Mouse (Mus musculus): Measurements from ENCODE around the gene Mgat5.

Mgat5 gene

DNA sequence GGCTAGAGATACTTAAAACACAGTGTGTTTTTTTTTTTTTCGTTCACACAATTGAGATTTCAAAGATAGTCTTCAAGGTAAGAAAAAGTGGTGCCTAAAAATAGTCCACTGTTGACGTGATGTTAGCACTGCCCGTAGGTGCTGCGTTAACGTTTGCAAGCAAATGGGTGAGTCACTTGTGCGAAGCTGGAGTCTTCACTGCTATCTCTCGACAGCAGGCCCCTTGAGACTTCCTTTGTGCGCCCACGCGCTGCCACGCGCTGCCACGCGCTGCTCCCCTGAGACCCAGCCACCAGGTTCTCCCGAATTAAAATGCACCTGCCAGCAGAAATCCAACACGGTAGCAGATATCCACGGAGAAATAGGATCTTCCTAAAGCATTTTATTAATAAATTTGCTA, 295.9 kb downstream of the Mgat5 start:
- no peak for DNase-seq (ENCODE audit: low spot score)

- DNase-seq (ENCODE audit: low spot score) = no peak
Observed at GRCm38 (mm10) chr1:127507042-127507650, 302.3 kb downstream of the Mgat5 start.

GRCm38 (mm10) chr1:127508067-127508739, 303.4 kb downstream of the Mgat5 start:
- no peak for DNase-seq (ENCODE audit: low spot score)

DNA sequence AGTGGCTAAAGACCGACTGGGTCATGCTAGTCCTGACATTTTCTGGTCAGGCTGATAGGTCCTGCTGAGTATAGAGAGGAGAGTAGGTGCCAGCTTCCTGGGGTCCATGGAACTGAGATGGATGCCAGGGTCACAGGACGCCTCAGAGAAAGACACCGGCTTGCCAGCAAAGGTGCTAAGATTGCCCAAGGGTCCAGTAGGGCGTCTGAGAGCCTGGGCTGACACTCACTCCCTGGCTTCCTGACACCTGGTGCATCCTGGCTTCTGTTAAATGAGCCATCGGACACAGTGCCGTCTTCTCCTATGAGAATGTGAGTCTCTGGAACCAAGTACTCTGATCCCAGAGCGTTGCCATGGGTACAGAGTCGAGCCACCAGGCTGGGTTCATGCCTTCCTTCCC, 304.1 kb downstream of the Mgat5 start:
- DNase-seq (ENCODE audit: low spot score) = no peak

GRCm38 (mm10) chr1:127511362-127511761, 306.5 kb downstream of the Mgat5 start:
- no peak for DNase-seq (ENCODE audit: low spot score)

DNA sequence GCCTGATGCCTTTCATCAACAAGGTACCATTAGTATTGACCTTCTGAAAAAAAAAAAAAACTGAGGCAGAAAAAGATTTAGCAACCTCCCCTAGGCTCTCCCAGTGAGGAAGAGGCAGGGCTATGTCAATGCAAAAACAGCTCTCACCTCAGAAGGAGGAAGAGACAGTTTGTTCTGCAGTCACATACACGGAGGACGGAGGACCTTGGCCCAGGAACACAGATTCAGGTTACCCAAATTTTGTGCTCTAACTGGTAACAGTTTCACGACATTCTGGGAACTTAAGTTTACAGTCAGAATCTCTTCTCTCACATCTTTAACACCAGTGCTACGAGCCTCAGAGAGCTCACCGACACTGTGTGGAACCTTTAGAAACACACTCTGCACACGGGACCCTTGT, 307.9 kb downstream of the Mgat5 start:
- no peak for DNase-seq (ENCODE audit: low spot score)

- no peak for DNase-seq (ENCODE audit: low spot score)
Observed at GRCm38 (mm10) chr1:127513140-127513539, 308.3 kb downstream of the Mgat5 start.

DNA sequence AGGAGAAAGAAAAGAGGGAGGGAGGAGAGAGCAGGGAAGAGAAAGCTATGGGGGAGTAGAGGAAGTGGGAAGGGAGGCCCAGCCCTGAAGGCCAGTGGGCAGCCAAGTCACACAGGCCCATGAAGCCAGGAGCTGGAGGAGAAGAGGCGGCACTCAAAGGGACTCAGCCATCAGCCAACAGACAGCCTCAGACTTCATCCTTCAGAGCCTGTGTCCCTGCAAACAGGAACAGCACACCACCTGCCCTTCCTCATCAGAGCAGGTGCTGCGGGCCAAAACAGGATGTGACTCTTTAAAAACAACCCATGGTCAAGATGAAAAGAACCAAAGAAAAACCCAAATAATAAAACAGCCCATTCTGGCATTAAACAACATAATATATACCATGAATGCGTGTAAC, 308.8 kb downstream of the Mgat5 start:
- DNase-seq (ENCODE audit: low spot score) = no peak

DNA sequence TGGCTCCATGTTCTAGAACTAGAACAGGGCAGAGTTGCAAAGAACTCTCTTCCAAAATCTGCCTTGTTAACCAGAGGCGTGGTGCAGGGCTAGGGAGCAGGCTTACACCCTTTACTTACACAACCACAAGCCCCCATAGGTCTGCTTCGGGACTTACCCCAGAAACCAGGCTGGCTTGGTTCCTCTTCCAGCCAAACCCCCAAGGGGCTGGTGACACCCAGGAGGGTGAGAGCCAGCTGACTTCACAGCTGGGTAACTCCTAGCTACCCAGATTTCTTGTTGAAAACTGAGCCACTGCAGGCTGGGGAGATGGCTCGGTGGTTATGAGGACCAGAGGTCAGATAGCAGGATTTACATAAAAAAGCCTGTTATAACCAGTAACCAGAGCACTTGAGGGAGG, 309.7 kb downstream of the Mgat5 start:
- no peak for DNase-seq (ENCODE audit: low spot score)

GRCm38 (mm10) chr1:127514888-127515287, 310.1 kb downstream of the Mgat5 start:
- no peak for DNase-seq (ENCODE audit: low spot score)

DNA sequence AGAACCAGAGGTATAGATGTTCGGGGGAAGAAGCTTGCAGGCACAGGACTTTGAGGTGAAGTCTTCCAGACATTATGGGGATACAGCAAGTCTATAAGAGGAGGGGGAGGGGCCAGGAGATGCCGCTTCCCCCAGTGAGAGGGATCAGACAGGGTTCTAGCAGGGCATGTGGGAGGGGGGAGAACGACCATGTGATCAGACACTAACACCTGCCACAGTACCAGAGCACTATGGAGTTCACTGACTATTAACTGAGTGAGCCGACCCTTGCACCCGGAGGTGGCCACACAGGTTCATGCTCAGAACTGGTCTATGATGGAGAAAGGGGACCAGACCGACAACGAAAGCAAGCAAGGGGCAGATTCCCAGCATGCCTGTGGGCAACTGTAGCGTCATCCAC, 318.5 kb downstream of the Mgat5 start:
- no peak for DNase-seq (ENCODE audit: low spot score)

DNA sequence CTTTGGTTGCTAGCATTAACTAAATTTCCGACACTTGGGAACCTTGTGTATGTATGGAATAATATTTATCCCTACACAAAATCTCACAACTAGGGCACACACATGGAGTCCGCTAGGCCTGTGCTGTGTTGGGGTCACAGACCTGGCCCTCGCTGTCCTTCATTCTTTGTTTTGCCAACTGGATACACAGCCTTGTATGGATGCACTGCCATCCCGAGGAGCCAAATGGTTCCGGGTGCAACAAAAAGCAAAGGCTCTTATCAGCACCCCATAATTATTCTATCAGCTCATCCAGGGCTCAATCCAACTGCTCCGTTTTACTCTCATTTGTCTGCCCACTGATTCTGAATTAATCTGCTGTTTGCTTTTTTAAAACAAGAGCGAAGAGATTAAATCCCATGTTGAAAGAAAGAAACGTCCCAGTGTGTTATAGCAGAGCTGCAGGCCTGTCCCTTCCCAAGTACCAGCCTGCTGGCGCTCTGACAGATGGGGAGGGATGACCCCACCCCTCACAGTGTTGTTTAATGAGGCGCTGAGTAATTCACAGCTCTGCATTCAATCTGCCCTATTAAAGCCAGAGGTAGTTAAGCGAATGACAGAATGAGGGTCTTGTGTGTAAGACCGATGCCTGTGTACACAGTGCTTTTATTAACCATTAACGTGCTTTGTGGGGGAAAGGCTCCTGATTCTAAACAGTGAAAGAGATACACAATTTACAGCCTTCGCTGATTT, 326.2 kb downstream of the Mgat5 start:
- no peak for DNase-seq (ENCODE audit: low spot score)

DNA sequence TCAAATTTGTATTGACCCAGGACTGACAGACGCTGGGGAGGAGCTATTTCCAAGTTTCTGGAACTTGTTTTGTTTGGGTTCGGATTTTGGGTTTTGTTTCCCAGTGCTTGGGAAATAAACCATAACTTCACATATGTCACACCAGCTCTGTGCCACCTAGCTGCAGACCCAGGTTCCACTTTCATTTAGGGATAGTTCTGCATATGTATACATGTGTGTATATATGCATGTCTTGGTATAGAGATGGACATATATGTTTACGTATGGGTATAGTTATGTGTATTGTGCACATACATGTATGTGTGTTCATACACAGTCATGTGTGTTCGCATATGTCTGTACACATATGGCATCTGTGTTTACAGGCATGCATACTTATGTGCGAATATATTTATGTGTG, 326.9 kb downstream of the Mgat5 start:
- DNase-seq (ENCODE audit: low spot score) = no peak

DNA sequence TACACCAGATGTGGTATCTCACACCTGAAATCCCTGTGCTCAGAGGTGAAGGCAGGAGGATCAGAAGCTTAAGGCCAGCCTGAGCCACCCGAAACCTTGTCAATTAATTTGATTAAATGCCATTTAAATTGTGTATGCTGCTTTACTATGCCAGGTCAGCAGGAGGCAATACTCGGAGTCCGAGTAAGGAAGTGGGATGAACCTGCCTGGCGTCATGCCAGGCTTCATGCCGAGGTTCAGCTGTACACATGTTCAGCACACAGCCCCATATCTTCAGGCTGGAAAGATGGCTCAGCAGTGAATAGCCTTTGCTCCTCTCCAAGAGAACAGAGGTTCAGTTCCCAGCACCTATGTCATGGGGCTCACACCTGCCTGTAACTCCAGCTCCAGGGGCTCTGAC, 331.6 kb downstream of the Mgat5 start:
- DNase-seq (ENCODE audit: low spot score) = no peak

- no peak for DNase-seq (ENCODE audit: low spot score)
Observed at GRCm38 (mm10) chr1:127537204-127538038, 332.6 kb downstream of the Mgat5 start.

Measured in layer of hippocampus, adult 9-10 months (tissue).